Mouse (Mus musculus): ENCODE measurements around the gene Chst11. TPM values are rescaled to one million over a fixed set of nuclear protein-coding genes. Genes with fewer than 3 reads are reported as not detected.

Chst11 gene
- polyA plus RNA-seq, 1 experiment from 2014 or later = 1.2 TPM

DNA sequence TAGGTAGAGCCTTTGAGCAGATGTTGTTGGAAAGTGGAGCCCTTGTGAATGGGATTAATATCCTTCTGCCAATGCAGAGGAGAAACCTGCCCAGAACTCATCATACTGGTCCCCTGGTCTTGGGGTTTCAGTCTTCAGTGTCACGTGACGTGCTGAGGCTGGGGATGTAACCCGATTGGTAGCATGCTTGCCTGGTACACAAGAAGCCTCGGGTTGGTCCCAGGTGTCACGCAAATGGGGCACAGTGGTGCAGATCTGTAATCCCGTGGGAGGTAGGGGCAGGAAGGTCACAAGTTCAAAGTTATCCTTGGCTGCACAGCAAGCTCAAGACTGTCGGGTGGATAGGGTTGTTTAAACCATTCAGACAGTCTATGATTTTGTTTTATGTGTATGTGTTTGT lies 20.8 kb upstream of the Chst11 start:
- no peak for ATAC-seq (ENCODE audit: low read depth)
- Histone ChIP-seq H3K36me3 (ENCODE audit: control insufficient read depth, insufficient read depth, low read length) (no peaks in the 10 kb centered on the region), H3K9me3 (ENCODE audit: control insufficient read depth, low read length) (no peaks in the 10 kb centered on the region), H3K4me2 (ENCODE audit: low read depth, low read length) (no peak overlapping the region), H3K4me1 (replicated peaks; ENCODE audit: control insufficient read depth, insufficient read depth, low read length) (no peaks in the 10 kb centered on the region), H3K27ac (ENCODE audit: low read length) (no peak overlapping the region), H3K4me3 (ENCODE audit: low read length) (no peak overlapping the region), H3K9ac (ENCODE audit: low read length) (no peak overlapping the region), H3K27me3 (ENCODE audit: control insufficient read depth, insufficient read depth, low read depth, low read length) (no peaks in the 10 kb centered on the region)
- WGBS = 67% methylated on average over 7 of the region's 7 CpGs

DNA sequence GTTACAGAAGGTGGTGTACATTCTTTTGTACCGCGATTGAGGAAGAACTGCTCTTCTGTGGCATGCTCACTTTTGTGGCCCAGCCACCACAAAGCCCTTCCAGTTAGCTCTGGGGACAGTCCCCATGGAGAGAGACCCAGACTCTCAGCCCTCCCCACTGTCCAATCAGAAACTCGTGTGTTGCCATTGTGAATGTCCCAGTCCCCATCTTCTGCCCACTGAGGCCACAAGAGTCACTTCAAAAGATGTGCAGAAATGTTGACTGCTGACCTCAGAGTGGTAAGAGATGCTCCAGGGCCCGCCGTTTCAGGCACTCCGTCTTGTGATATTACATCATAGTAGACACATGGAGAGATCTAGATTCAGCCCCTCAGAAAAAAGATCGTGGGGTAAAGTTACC lies 18.6 kb upstream of the Chst11 start:
- Histone ChIP-seq H3K9ac (ENCODE audit: low read length) (no peak overlapping the region), H3K27me3 (ENCODE audit: control insufficient read depth, insufficient read depth, low read depth, low read length) (no peaks in the 10 kb centered on the region), H3K36me3 (ENCODE audit: control insufficient read depth, insufficient read depth, low read length) (no peaks in the 10 kb centered on the region), H3K9me3 (ENCODE audit: control insufficient read depth, low read length) (no peaks in the 10 kb centered on the region), H3K4me3 (ENCODE audit: low read length) (no peak overlapping the region), H3K27ac (ENCODE audit: low read length) (no peak overlapping the region), H3K4me1 (replicated peaks; ENCODE audit: control insufficient read depth, insufficient read depth, low read length) (no peaks in the 10 kb centered on the region), H3K4me2 (ENCODE audit: low read depth, low read length) (no peak overlapping the region)
- WGBS = 78% methylated on average over 7 of the region's 7 CpGs
- ATAC-seq (ENCODE audit: low read depth) = no peak

GRCm38 (mm10) chr10:82969612-82970011 lies 15.7 kb upstream of the Chst11 start:
- 0 out of 2 replicates have a peak, but pooled peaks have one; percentile 31 for ATAC-seq (ENCODE audit: low read depth)
- Histone ChIP-seq H3K27me3 (ENCODE audit: control insufficient read depth, insufficient read depth, low read depth, low read length) (no peaks in the 10 kb centered on the region), H3K27ac (ENCODE audit: low read length) (no peak overlapping the region), H3K4me2 (ENCODE audit: low read depth, low read length) (no peak overlapping the region), H3K9ac (ENCODE audit: low read length) (no peak overlapping the region), H3K4me1 (replicated peaks; ENCODE audit: control insufficient read depth, insufficient read depth, low read length) (no peaks in the 10 kb centered on the region), H3K9me3 (ENCODE audit: control insufficient read depth, low read length) (no peaks in the 10 kb centered on the region), H3K36me3 (ENCODE audit: control insufficient read depth, insufficient read depth, low read length) (no peaks in the 10 kb centered on the region), H3K4me3 (ENCODE audit: low read length) (no peak overlapping the region)
- 45% methylated on average over 5 of the region's 5 CpGs for WGBS

- Histone ChIP-seq H3K27me3 (ENCODE audit: control insufficient read depth, insufficient read depth, low read depth, low read length) (no peaks in the 10 kb centered on the region), H3K9me3 (ENCODE audit: control insufficient read depth, low read length) (no peaks in the 10 kb centered on the region), H3K36me3 (ENCODE audit: control insufficient read depth, insufficient read depth, low read length) (no peaks in the 10 kb centered on the region), H3K4me1 (replicated peaks; ENCODE audit: control insufficient read depth, insufficient read depth, low read length) (no peaks in the 10 kb centered on the region), H3K4me2 (ENCODE audit: low read depth, low read length) (no peak overlapping the region), H3K27ac (ENCODE audit: low read length) (no peak overlapping the region), H3K4me3 (ENCODE audit: low read length) (no peak overlapping the region), H3K9ac (ENCODE audit: low read length) (no peak overlapping the region)
- ATAC-seq (ENCODE audit: low read depth) = no peak
- 41% methylated on average over 11 of the region's 11 CpGs for WGBS
Measured at GRCm38 (mm10) chr10:82971549-82971948, 13.7 kb upstream of the Chst11 start.

DNA sequence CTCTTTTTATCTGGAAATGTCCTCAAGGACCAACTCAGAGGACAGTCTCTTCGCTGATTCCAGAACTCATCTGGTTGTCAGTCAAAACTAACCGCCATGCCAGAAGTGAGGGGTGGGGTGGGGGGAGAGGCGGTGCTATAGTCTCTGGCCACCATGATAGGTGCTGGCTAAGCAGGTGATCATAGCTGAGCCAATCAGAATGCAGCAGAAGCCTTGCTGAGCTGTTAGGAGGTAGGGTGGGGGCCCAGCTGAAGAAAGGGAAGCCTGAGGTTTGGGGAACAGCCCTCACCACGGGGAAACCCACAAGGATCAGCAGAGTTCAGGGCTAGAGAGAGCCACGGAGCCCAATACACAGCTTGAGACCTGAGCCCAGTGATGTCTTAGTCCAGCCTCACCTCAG lies 11.1 kb upstream of the Chst11 start:
- 78% methylated on average over 5 of the region's 5 CpGs for WGBS
- Histone ChIP-seq H3K4me1 (replicated peaks; ENCODE audit: control insufficient read depth, insufficient read depth, low read length) (no peaks in the 10 kb centered on the region), H3K9me3 (ENCODE audit: control insufficient read depth, low read length) (no peaks in the 10 kb centered on the region), H3K27ac (ENCODE audit: low read length) (no peak overlapping the region), H3K27me3 (ENCODE audit: control insufficient read depth, insufficient read depth, low read depth, low read length) (no peaks in the 10 kb centered on the region), H3K4me3 (ENCODE audit: low read length) (no peak overlapping the region), H3K9ac (ENCODE audit: low read length) (no peak overlapping the region), H3K4me2 (ENCODE audit: low read depth, low read length) (no peak overlapping the region), H3K36me3 (ENCODE audit: control insufficient read depth, insufficient read depth, low read length) (no peaks in the 10 kb centered on the region)
- ATAC-seq (ENCODE audit: low read depth) = no peak

DNA sequence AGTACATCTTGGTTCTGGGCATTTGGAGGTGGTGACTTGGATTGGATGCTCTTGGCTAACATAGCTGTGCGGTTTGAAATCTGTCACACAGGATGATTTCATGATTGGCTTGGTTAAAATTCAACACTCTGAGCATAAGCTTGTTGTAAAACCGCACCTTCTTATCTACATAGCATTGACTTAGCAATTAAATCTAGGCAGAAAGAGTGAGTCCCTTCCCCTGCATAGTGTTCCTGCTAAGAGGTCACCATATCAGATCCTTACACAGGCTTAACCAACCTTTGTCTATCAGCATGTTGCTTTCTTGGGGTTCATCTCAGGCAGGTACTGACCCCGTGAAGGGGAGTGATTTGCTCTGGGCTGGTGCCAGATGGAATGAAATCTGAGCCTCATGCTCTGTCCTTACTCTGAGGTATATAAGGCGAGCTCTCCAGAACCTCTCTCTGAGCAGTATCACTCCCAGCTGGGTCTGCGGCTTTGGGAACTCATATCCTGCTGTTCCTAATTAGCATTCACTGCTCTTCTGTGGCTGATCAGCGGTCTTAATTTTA lies 10.6 kb upstream of the Chst11 start:
- Histone ChIP-seq H3K36me3 (ENCODE audit: control insufficient read depth, insufficient read depth, low read length) (no peaks in the 10 kb centered on the region), H3K27me3 (ENCODE audit: control insufficient read depth, insufficient read depth, low read depth, low read length) (no peaks in the 10 kb centered on the region), H3K4me2 (ENCODE audit: low read depth, low read length) (no peak overlapping the region), H3K27ac (ENCODE audit: low read length) (no peak overlapping the region), H3K4me1 (replicated peaks; ENCODE audit: control insufficient read depth, insufficient read depth, low read length) (no peaks in the 10 kb centered on the region), H3K4me3 (ENCODE audit: low read length) (no peak overlapping the region), H3K9ac (ENCODE audit: low read length) (no peak overlapping the region), H3K9me3 (ENCODE audit: control insufficient read depth, low read length) (no peaks in the 10 kb centered on the region)
- WGBS = 54% methylated on average over 6 of the region's 6 CpGs
- ATAC-seq (ENCODE audit: low read depth) = no peak

- WGBS = 80% methylated on average over 15 of the region's 15 CpGs
- Histone ChIP-seq H3K27me3 (ENCODE audit: control insufficient read depth, insufficient read depth, low read depth, low read length) (no peaks in the 10 kb centered on the region), H3K9me3 (ENCODE audit: control insufficient read depth, low read length) (no peaks in the 10 kb centered on the region), H3K27ac (ENCODE audit: low read length) (no peak overlapping the region), H3K36me3 (ENCODE audit: control insufficient read depth, insufficient read depth, low read length) (no peaks in the 10 kb centered on the region), H3K4me2 (ENCODE audit: low read depth, low read length) (no peak overlapping the region), H3K4me3 (ENCODE audit: low read length) (no peak overlapping the region), H3K4me1 (replicated peaks; ENCODE audit: control insufficient read depth, insufficient read depth, low read length) (no peaks in the 10 kb centered on the region), H3K9ac (ENCODE audit: low read length) (no peak overlapping the region)
- ATAC-seq (ENCODE audit: low read depth) = no peak
Measured at GRCm38 (mm10) chr10:82975806-82976205, 9.5 kb upstream of the Chst11 start.

DNA sequence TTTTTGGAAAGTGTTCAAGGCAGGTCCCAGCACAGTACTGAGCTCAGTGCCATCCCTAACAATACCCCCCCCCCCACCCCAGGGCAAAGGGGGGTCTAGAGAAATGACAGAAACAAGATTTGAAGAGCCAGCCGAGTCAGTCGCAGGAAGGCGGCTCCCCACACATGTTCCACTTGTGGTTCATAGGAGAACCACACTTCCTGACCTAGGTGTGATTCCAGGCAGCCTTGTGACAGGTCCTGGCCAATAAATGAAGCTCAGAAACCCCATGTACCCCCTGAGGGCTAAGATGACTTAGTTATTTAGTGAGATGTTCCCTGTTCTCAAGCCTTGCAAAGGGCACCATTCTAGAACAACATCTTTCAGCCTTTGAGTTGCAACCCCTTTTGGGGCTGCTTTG lies 3.0 kb upstream of the Chst11 start:
- Histone ChIP-seq H3K27me3 (ENCODE audit: control insufficient read depth, insufficient read depth, low read depth, low read length) (peaks cover 6% of the 10 kb centered on the region; the same call in 1 of the 2 replicates), H3K4me2 (ENCODE audit: low read depth, low read length) (no peak overlapping the region), H3K36me3 (ENCODE audit: control insufficient read depth, insufficient read depth, low read length) (no peaks in the 10 kb centered on the region), H3K4me3 (ENCODE audit: low read length) (no peak overlapping the region), H3K27ac (ENCODE audit: low read length) (no peak overlapping the region), H3K9ac (ENCODE audit: low read length) (no peak overlapping the region), H3K4me1 (replicated peaks; ENCODE audit: control insufficient read depth, insufficient read depth, low read length) (peaks cover 7% of the 10 kb centered on the region), H3K9me3 (ENCODE audit: control insufficient read depth, low read length) (no peaks in the 10 kb centered on the region)
- ATAC-seq (ENCODE audit: low read depth) = no peak
- WGBS = 67% methylated on average over 3 of the region's 3 CpGs

GRCm38 (mm10) chr10:82985700-82986131 lies 418 bp downstream of the Chst11 start:
- H3K27me3 ChIP-seq (ENCODE audit: control insufficient read depth, insufficient read depth, low read depth, low read length) = peaks cover 6% of the 10 kb centered on the region; the same call in 1 of the 2 replicates
- H3K9me3 ChIP-seq (ENCODE audit: control insufficient read depth, low read length) = no peaks in the 10 kb centered on the region
- H3K36me3 ChIP-seq (ENCODE audit: control insufficient read depth, insufficient read depth, low read length) = no peaks in the 10 kb centered on the region
- under 1% methylated on average over 30 of the region's 32 CpGs for WGBS
- H3K9ac ChIP-seq (ENCODE audit: low read length) = peak overlapping the region; percentile 75
- peak; percentile 48 for ATAC-seq (ENCODE audit: low read depth)
- peak overlapping the region; percentile 77 for H3K4me3 ChIP-seq (ENCODE audit: low read length)
- peaks cover 20% of the 10 kb centered on the region for H3K4me1 ChIP-seq (replicated peaks; ENCODE audit: control insufficient read depth, insufficient read depth, low read length)
- H3K27ac ChIP-seq (ENCODE audit: low read length) = peak overlapping the region; percentile 79
- peak overlapping the region; percentile 89 for H3K4me2 ChIP-seq (ENCODE audit: low read depth, low read length)
